Mouse (Mus musculus): Measurements from ENCODE around the gene Uckl1.

- TF ChIP-seq CTCF (conservative IDR thresholded peaks at IDR 0.05; ENCODE audit: low read length) (no peak), POU5F1 (IDR thresholded peaks at IDR 0.05; ENCODE audit: borderline replicate concordance, low read length) (no peak), NANOG (IDR thresholded peaks at IDR 0.05; ENCODE audit: borderline replicate concordance, low read length) (no peak)
Observed at GRCm38 (mm10) chr2:181570921-181571595, 13.6 kb downstream of the Uckl1 start.

Measured in E14TG2a.4 (cell line).